Mouse (Mus musculus): ENCODE data around the gene Ccr9.
"Not testable (repeated sequence)": the region's sequence is repeated elsewhere in the genome, so short reads cannot be mapped to it uniquely, and the experiment has no call there.

The Ccr9 gene

GRCm38 (mm10) chr9:123716301-123716700 is 38.1 kb downstream of the Ccr9 start:
- no peak for DNase-seq (ENCODE audit: low spot score in 2 of 2)

DNA sequence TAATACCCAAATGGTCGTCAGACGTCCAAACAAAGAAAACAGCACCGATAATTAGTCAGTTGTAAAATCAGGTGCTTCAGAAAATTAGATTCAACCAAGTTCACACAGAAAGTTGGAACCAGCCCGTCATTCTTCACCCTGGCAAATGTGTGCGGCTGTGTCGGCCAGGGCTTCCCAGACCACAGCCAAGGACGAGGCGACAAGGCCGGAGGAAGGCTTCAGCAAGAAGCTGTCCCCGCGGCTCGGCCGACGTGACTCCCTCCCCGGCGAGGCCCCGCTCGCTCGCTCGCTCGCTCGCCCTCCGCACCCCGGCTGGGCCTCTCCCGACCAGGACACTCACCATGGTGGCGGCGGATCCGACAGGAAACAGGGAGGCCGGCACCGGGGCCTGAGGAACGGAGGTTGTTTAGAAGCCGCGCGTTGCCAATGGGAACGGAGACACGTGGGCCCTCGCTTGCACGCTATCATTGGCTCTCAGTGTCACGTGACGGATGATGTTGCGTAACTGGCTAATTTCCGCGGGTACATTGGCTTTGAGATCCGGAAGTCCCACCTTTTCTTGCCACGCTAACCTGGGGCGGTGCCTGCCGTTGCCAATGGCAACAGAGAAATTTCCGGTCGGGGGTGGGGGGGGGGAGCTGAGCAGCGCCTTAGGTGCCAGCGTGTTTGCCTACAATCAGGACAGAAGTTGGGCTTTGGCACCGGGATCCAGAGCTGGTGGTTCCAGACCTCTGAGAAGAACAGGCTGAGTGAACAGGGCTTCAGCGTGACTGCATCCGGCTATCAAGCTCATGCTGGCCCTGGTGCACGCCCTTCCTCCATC is 39.2 kb downstream of the Ccr9 start, which contains the start of gene Lztfl1:
Gene Lztfl1, minus strand, starts transcription at position 512 of the 823 bp plus-strand sequence.
- peak; percentile 93 to 94 for DNase-seq (ENCODE audit: low spot score in 2 of 2)

DNA sequence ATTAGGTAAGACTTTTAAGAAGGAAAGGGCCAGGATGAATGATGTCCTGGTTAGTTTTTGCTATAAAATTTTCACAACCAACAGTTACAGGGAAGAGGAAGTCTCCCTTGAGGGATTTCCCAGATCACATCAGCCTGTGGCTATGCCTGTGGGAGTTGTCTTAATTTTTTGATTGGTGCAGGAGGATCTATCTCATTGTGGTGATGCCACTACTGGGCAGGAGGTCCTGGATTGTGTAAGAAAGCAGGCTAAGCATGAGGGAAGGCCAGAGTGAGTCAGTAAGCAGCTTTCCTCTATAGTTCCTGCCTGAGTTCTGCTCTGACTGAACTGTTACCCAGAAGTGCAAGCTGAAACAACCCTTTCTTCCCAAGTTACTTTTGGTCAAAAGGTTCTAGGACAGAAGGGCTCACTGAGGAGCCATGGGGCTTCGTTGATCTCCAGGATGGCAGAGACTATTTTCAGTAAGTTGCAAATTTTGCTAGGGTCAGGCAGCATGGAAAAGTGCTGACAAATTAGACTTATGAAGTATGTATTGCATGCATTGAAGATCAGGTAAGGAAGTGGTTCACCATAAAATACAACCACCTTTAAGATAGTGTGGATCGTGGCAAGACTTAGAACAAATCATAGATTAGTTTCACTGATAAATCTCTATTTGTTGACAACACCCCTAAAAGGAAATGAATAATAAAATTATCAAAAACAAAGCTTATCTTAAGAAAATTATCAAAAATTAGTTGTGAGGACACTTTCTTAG is 44.7 kb downstream of the Ccr9 start:
- no peak for DNase-seq (ENCODE audit: low spot score in 2 of 2)

- DNase-seq (ENCODE audit: low spot score in 2 of 2), result no peak
Observed at GRCm38 (mm10) chr9:123731271-123731670, 53.0 kb downstream of the Ccr9 start.

DNA sequence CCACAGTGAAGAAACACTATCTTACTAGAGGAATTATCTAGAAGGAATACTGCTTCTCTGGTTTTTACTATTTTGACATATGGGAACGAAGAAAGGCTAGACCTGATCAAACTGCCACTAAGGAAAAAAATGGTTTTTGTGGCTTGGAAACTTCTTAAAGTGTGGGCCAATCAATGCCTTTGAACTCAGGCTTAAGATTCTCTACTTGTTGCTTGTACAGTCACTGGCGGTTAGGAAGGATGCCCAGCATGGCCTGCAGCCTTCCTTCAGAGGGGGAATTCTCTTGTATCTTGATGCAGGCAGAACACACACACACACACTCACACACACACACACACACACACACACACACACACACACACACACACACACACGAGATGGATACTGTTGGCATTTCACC is 55.9 kb downstream of the Ccr9 start:
- DNase-seq (ENCODE audit: low spot score in 2 of 2), result no peak

- no peak for DNase-seq (ENCODE audit: low spot score in 2 of 2)
Observed at GRCm38 (mm10) chr9:123740799-123741198, 62.6 kb downstream of the Ccr9 start.

DNA sequence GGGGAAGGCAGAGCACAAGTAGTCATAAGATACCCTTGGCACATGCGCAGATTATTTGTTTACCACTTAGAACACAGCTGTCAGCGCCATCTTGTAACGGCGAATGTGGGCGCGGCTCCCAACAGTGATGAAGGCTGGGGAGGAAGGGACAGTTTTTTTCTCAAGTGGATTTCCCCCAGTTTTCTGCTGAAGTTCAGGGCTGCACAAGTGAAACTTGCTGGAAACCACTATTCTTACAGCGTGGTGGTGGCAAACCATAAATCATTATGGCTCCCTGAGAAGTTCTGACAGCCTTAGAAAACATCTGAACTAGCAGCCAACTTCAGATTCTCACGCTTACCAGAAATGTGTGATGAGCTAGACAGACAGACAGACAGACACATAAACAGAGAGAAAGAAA is 71.4 kb downstream of the Ccr9 start:
- not testable (repeated sequence) for DNase-seq (ENCODE audit: low spot score in 2 of 2)

- DNase-seq (ENCODE audit: low spot score in 2 of 2), result peak; percentile 86 to 94
Observed at GRCm38 (mm10) chr9:123754333-123754732, 76.1 kb downstream of the Ccr9 start.

DNA sequence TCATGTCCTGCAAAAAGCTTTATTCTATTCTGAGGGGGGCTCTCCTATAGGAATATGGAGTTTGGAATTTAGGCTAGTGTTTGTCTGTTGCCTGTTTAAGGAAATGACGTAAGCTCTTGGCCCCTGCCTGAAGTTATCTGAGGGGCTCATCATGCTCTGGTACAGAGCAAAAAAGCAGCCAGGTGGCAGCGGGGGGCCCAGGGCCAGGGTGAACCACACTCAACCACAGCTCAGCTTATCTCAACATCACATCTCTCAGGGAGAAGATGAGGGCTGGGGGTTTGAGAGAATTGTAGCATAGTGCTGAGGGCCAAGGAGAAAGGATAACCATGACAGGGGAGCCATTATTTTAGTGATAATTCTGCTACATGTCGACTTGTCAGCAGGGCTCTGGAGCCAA is 78.5 kb downstream of the Ccr9 start:
- DNase-seq (ENCODE audit: low spot score in 2 of 2), result peak; percentile 90 to 95

- peak; percentile 38 to 42 for DNase-seq (ENCODE audit: low spot score in 2 of 2)
Observed at GRCm38 (mm10) chr9:123757326-123757725, 79.1 kb downstream of the Ccr9 start.

DNA sequence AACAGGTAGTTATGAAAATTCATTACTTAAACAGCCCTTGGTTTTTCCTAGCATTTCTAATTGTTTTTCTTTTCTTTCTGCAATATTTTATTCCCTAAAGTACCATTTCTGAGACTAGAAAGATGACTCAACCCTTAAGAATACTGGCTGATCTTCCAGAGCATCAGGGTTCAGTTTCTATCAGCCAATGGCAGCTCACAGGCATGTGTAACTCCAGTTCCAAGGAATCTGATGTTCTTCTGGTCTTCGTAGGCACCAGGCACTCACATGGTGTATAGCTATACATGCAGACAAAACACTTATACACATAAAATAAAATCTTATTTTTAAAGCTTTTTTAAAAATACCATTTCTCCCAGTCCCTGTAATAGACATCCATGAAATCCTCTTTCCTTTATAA is 79.9 kb downstream of the Ccr9 start:
- DNase-seq (ENCODE audit: low spot score in 2 of 2), result no peak

GRCm38 (mm10) chr9:123758645-123759044 is 80.4 kb downstream of the Ccr9 start:
- DNase-seq (ENCODE audit: low spot score in 2 of 2), result peak; percentile 54 to 59

GRCm38 (mm10) chr9:123760806-123761205 is 82.6 kb downstream of the Ccr9 start:
- no peak for DNase-seq (ENCODE audit: low spot score in 2 of 2)

DNA sequence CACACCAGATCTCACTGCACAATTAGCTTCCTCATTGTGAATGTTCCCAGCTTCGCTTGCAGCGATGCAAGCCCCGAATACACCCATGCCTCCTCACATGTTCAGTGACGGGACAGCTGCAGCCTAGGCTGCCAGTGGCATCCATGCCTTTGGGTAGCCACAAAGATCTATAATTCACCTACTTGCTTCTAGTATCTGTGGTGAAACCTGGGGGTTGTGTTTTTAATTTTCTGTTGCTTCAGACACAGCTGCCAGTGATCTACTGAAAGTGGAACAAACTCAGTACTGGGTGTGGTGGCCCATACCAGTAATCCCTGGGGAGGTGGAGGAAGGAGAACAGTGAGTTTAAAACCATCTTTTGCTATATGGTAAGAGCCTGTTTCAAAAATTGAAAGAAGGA is 84.6 kb downstream of the Ccr9 start:
- peak; percentile 50 for DNase-seq (ENCODE audit: low spot score in 2 of 2)

DNA sequence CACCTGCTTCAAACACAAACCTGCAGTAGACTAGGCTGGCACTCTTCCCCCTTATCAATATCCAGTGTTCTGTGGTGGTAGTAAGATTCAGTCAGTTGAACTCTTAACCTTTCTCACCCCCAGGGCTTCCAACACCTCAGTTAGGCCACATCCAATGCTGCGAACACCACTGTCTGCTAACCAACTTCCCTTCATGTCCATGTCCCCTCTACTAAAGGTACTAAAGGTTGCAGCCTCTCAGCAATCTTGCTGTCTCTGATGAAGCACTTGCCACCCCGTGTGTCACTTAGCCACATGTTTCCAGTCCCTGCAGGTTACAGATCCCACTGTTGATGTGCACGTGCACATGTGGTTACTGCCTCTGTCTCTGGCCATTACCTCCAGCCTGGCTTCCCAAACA is 85.5 kb downstream of the Ccr9 start:
- peak in 1 of 2 experiments; percentile 43 for DNase-seq (ENCODE audit: low spot score in 2 of 2)

DNA sequence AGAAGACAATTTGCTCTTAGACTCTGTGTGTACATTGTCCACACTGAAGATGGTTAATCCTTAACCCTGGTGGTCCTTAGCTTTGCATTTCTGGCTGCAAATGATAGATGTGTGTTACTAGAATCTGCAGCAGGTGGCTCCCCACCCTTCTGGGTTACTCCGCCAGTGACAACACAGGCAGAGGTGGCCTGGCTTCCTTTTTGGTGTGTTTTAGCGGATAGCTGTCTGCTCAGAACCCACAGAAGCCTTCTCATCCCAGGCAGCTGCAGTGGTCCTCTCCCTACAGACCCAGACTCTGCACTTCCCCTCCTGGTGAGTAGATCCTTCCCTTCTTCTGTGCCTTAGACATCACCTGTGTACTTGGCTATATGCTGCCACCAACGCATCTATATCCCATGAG is 88.8 kb downstream of the Ccr9 start:
- DNase-seq (ENCODE audit: low spot score in 2 of 2), result peak; percentile 70 to 75

DNA sequence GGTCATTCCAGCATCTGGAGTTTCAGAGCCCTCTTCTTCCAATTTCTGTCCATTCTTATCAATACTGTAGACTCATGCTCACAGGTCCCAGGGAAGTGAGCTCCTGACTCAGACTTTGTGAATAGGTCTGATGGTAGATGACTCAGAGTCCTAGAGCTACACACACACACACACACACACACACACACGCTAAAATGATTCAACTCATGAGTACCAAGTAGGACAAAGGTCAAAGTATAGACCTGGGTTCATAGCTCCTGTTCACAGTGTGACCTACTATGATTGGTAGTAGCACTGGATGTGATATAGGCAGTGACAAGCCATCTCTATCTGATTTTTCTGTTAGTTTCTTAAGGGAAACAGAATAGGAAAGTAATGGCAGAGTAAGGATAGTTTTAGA is 90.2 kb downstream of the Ccr9 start:
- DNase-seq (ENCODE audit: low spot score in 2 of 2), result no peak

GRCm38 (mm10) chr9:123769532-123769931 is 91.3 kb downstream of the Ccr9 start:
- peak in 1 of 2 experiments; percentile 40 for DNase-seq (ENCODE audit: low spot score in 2 of 2)

- DNase-seq (ENCODE audit: low spot score in 2 of 2), result peak; percentile 48 to 60
Observed at GRCm38 (mm10) chr9:123773299-123773698, 95.1 kb downstream of the Ccr9 start.

DNA sequence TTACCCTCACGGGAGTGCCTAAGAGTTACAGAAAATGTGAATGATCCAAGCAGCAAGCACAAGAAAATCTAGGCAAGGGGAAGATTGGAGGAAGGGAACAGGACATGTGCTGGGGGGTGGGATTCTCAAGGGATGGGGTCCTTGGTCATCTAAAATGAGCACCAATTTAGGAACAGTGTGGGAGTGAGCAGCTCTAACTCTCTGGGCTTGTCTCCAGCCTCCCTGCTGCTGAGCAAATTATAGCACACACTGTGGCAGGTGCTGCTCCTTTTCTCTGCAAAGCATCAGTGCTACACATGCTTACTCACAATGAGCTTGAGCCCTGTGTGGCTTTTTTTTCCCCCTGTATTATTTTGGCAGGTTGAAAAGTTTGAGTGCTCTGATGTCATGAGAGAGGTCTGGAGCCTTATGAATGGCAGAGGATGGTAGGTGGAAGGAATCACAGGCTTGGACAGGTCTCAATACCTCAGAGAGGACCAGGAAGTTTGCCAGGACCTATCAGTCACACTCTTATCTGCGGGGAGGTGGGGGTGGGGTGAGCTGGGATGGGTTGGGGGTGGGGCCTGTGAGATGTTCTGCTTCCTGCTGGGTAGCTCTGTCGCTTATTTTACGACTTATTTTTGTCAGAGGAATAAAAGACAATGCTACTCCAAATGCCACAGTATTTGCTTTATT is 110.8 kb downstream of the Ccr9 start:
- no peak for DNase-seq (ENCODE audit: low spot score in 2 of 2)

DNA sequence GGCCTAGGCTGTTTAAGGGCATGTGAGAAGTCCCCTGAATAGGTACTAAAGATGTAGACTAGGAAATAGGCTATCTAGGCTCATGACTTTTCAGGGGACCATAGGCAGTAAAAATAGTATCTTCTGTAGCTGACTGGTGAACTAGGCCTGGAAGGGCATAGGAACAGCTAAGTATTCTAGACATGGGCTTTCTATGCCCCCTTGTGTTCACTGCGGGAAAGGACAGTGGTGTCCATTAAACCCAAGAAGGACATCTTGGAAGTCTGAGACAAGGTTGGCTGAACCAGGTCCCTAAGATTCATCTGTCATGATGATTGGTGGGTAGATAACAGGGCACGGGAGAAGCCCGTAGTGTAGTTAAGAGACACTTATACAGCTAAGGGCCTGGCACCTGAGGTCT is 117.9 kb downstream of the Ccr9 start:
- peak; percentile 45 to 66 for DNase-seq (ENCODE audit: low spot score in 2 of 2)

DNA sequence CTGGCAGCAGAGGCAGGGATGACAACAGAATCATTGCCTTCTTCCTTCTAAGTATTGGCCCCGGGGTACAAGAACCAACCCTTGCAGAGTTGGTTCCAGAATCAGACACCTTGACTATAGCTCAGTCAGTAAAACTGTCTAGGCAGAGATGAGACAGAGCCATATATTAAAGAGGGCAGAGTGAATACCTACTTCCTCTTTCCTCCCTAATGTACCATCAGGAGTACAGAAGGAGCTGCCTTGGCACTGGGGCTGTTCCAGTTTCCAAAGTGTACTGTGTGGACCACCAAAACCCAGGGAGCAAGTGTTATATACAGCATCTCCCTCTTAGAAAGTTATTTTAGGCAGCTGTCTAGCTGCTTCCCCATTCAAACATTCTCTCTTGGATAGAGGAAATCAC is 123.3 kb downstream of the Ccr9 start:
- DNase-seq (ENCODE audit: low spot score in 2 of 2), result no peak

All from thymus, postnatal 10 days (tissue).